In the genomic region with DNA sequence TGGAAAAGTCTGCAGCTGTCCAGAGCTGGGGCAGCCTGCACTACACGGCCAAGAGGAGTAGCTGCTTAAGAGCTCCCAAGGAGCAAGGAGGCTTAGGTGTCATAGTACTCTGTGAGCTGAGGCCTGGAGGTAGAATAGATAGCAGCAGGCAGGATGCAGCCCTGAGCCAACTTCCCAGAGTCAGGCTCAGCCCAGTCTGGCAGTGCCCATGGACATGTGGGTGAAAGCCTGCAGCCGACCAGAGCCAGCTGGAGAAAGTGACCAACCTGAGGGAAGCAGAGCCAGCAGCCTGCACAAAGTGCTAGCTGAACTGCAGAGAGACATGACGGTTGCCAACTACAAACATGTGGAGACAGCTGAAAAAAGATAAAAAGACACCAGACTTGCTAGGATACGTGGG, we compare ENCODE assay signal across 13 mouse cellular contexts. TPM values are rescaled to one million over a fixed set of nuclear protein-coding genes. Genes with fewer than 3 reads are reported as not detected.
DNase-seq lines count a peak whose midpoint lies in the region; ATAC-seq lines count a peak whose summit lies in the region.
"Had no signal": no experiment of that assay in that cellular context is flagged by ENCODE, and none has a peak within 500 bp of the region (broad histone marks: within the 10 kb centered on the region; RNA-seq: fewer than 3 reads in every experiment).

No protein-coding gene starts in this region.

- no peak for ATAC-seq in heart, embryonic 11.5 days (replicated peaks; ENCODE audit: insufficient number of reproducible peaks, low FRiP score, low TSS enrichment)
- ATAC-seq in forebrain, embryonic 15.5 days (replicated peaks) = no peak
- ATAC-seq: CD4-positive, CD25-positive, alpha-beta regulatory T cell, adult 4 months had no signal

- no peak overlapping the region for H3K9ac ChIP-seq in heart, embryonic 11.5 days (ENCODE audit: low read depth, low read length)
- no peak overlapping the region for H3K9ac ChIP-seq in forebrain, embryonic 15.5 days (replicated peaks)
- H3K9ac ChIP-seq: lung, embryonic 15.5 days had no signal

- WGBS in heart, embryonic 11.5 days (ENCODE audit: insufficient replicate concordance) = 56% methylated on average over 4 of the region's 4 CpGs
- 69% methylated on average over 4 of the region's 4 CpGs for WGBS in forebrain, embryonic 15.5 days

- peak; percentile 96 for DNase-seq in heart, adult 11 months
- peak; percentile 36 for DNase-seq in adrenal gland, postnatal 25 days
- DNase-seq in gastrocnemius, adult 18-20 months (ENCODE audit: low spot score) = peak; percentile 70
- peak; percentile 36 for DNase-seq in heart, postnatal 4 days
- no peak for DNase-seq in urinary bladder, adult 2 months (ENCODE audit: low spot score)
- DNase-seq in neural tube, embryonic 10.5 days (ENCODE audit: extremely low spot score, low spot score) = no peak
- DNase-seq: layer of hippocampus, postnatal 36 days had no signal

- no peak overlapping the region for H3K27ac ChIP-seq in heart, embryonic 11.5 days (ENCODE audit: low read depth, low read length)
- H3K27ac ChIP-seq in forebrain, embryonic 15.5 days (replicated peaks) = no peak overlapping the region
- H3K27ac ChIP-seq: lung, embryonic 15.5 days had no signal

- peaks cover 2% of the 10 kb centered on the region; the same call in 1 of the 2 replicates for H3K4me1 ChIP-seq in heart, embryonic 11.5 days (ENCODE audit: control insufficient read depth, insufficient read depth, low read length)
- no peaks in the 10 kb centered on the region for H3K4me1 ChIP-seq in forebrain, embryonic 15.5 days
- H3K4me1 ChIP-seq: lung, embryonic 15.5 days had no signal

- no peaks in the 10 kb centered on the region for H3K36me3 ChIP-seq in heart, embryonic 11.5 days (ENCODE audit: control insufficient read depth, insufficient read depth, low read length)
- no peaks in the 10 kb centered on the region for H3K36me3 ChIP-seq in forebrain, embryonic 15.5 days
- H3K36me3 ChIP-seq: lung, embryonic 15.5 days had no signal

- H3K4me3 ChIP-seq in heart, embryonic 11.5 days (ENCODE audit: low read depth, low read length) = no peak overlapping the region
- no peak overlapping the region for H3K4me3 ChIP-seq in forebrain, embryonic 15.5 days
- H3K4me3 ChIP-seq: lung, embryonic 15.5 days; myocyte had no signal

- H3K27me3 ChIP-seq in heart, embryonic 11.5 days (ENCODE audit: control insufficient read depth, insufficient read depth, low read length) = no peaks in the 10 kb centered on the region
- no peaks in the 10 kb centered on the region for H3K27me3 ChIP-seq in forebrain, embryonic 15.5 days
- H3K27me3 ChIP-seq: lung, embryonic 15.5 days had no signal

- H3K4me2 ChIP-seq in heart, embryonic 11.5 days = no peak overlapping the region
- no peak overlapping the region for H3K4me2 ChIP-seq in forebrain, embryonic 15.5 days (replicated peaks)
- H3K4me2 ChIP-seq: lung, embryonic 15.5 days had no signal

- no peaks in the 10 kb centered on the region for H3K9me3 ChIP-seq in heart, embryonic 11.5 days (replicated peaks; ENCODE audit: control insufficient read depth, low read length)
- no peaks in the 10 kb centered on the region for H3K9me3 ChIP-seq in forebrain, embryonic 15.5 days
- H3K9me3 ChIP-seq: lung, embryonic 15.5 days had no signal

RNA-seq across cellular contexts. Expression of a gene that starts 6.9 kb away (rescaled TPM):
- polyA plus RNA-seq in heart, embryonic 11.5 days (2014; fragmentation: Nextera tagmentation; extraction: Ambion mirVana) = 117 and 135 TPM in 2 replicates
- 7.6 and 10.7 TPM in 2 replicates for total RNA-seq in adrenal gland, postnatal 25 days (2021)
- total RNA-seq in gastrocnemius, adult 18-20 months (2021) = under 1 TPM; 0.07 to 0.55 TPM
- 10 to 100 TPM; 53.5 to 65.0 TPM for total RNA-seq in heart, postnatal 4 days (2021)
- 5.0 and 5.5 TPM in 2 replicates for polyA plus RNA-seq in urinary bladder, adult 2 months (2012; rRNA removed)
- 59.0 and 69.4 TPM in 2 replicates for polyA plus RNA-seq in forebrain, embryonic 15.5 days (2015; fragmentation: Nextera tagmentation; extraction: Ambion mirVana)

RNA-seq across cellular contexts. Expression of a gene that starts 27.3 kb away (rescaled TPM):
- 0.21 and 0.27 TPM in 2 replicates for polyA plus RNA-seq in heart, embryonic 11.5 days (2014; fragmentation: Nextera tagmentation; extraction: Ambion mirVana)
- total RNA-seq in adrenal gland, postnatal 25 days (2021) = 23.0 and 37.8 TPM in 2 replicates
- under 1 TPM in 1 of 2 experiments, not detected in 1; 0.02 TPM for total RNA-seq in gastrocnemius, adult 18-20 months (2021)
- total RNA-seq in heart, postnatal 4 days (2021) = under 1 TPM; 0.07 to 0.10 TPM
- polyA plus RNA-seq in urinary bladder, adult 2 months (2012; rRNA removed) = 0.78 and 0.93 TPM in 2 replicates
- polyA plus RNA-seq in forebrain, embryonic 15.5 days (2015; fragmentation: Nextera tagmentation; extraction: Ambion mirVana) = 24.2 and 25.8 TPM in 2 replicates
- polyA plus RNA-seq: CD4-positive, CD25-positive, alpha-beta regulatory T cell, adult 4 months had no signal

RNA-seq across cellular contexts. Expression of a gene that starts 34.3 kb away (rescaled TPM):
- polyA plus RNA-seq in heart, embryonic 11.5 days (2014; fragmentation: Nextera tagmentation; extraction: Ambion mirVana) = not detected in 2 replicates
- total RNA-seq in adrenal gland, postnatal 25 days (2021) = not detected in 2 replicates
- not detected for total RNA-seq in gastrocnemius, adult 18-20 months (2021)
- not detected for total RNA-seq in heart, postnatal 4 days (2021)
- 0.16 TPM in 1 of 2 replicates, not detected in the other for polyA plus RNA-seq in urinary bladder, adult 2 months (2012; rRNA removed)
- polyA plus RNA-seq in forebrain, embryonic 15.5 days (2015; fragmentation: Nextera tagmentation; extraction: Ambion mirVana) = not detected in 2 replicates
- total RNA-seq: layer of hippocampus, postnatal 36 days had no signal
- polyA plus RNA-seq: CD4-positive, CD25-positive, alpha-beta regulatory T cell, adult 4 months; kidney, embryonic 16.5 days; lung, embryonic 15.5 days; myocyte had no signal

RNA-seq across cellular contexts. Expression of a gene that starts 44.4 kb away (rescaled TPM):
- polyA plus RNA-seq in heart, embryonic 11.5 days (2014; fragmentation: Nextera tagmentation; extraction: Ambion mirVana) = 1.0 and 1.3 TPM in 2 replicates
- total RNA-seq in adrenal gland, postnatal 25 days (2021) = 6.1 and 8.1 TPM in 2 replicates
- total RNA-seq in gastrocnemius, adult 18-20 months (2021) = 10 to 100 TPM; 14.4 to 16.6 TPM
- 1 to 10 TPM; 6.6 to 7.4 TPM for total RNA-seq in heart, postnatal 4 days (2021)
- polyA plus RNA-seq in urinary bladder, adult 2 months (2012; rRNA removed) = 19.3 and 23.1 TPM in 2 replicates
- 1.3 and 1.6 TPM in 2 replicates for polyA plus RNA-seq in forebrain, embryonic 15.5 days (2015; fragmentation: Nextera tagmentation; extraction: Ambion mirVana)
- polyA plus RNA-seq: CD4-positive, CD25-positive, alpha-beta regulatory T cell, adult 4 months had no signal

RNA-seq across cellular contexts. Expression of a gene that starts 54.9 kb away (rescaled TPM):
- polyA plus RNA-seq in heart, embryonic 11.5 days (2014; fragmentation: Nextera tagmentation; extraction: Ambion mirVana) = 52.5 and 63.2 TPM in 2 replicates
- 342 and 470 TPM in 2 replicates for total RNA-seq in adrenal gland, postnatal 25 days (2021)
- 100 to 1,000 TPM; 122 to 164 TPM for total RNA-seq in gastrocnemius, adult 18-20 months (2021)
- total RNA-seq in heart, postnatal 4 days (2021) = 10 to 100 TPM; 92.0 to 92.6 TPM
- polyA plus RNA-seq in urinary bladder, adult 2 months (2012; rRNA removed) = 87.1 and 91.2 TPM in 2 replicates
- 54.2 and 62.1 TPM in 2 replicates for polyA plus RNA-seq in forebrain, embryonic 15.5 days (2015; fragmentation: Nextera tagmentation; extraction: Ambion mirVana)

Comparison
In these comparisons a context has a peak if more than half of its experiments do, and no peak if none do; other contexts are left out.
1. DNase-seq: peak in heart, adult 11 months (single experiment), adrenal gland, postnatal 25 days (single experiment), gastrocnemius, adult 18-20 months (single experiment) and heart, postnatal 4 days (single experiment); none in urinary bladder, adult 2 months (single experiment) and neural tube, embryonic 10.5 days (single experiment).
2. RNA of a gene that starts 27.3 kb away (total RNA-seq): 23.0 to 37.8 TPM in adrenal gland, postnatal 25 days; 0.07 to 0.10 TPM in heart, postnatal 4 days and 0.02 TPM in gastrocnemius, adult 18-20 months; every median in the first group is over 10 times any median in the second.